Mouse (Mus musculus): ENCODE results near the gene Tubgcp6. TPM values are rescaled to one million over a fixed set of nuclear protein-coding genes. Genes with fewer than 3 reads are reported as not detected.

The Tubgcp6 gene
- polyA plus RNA-seq, 1 experiment from 2014 or later = 22.1 TPM

GRCm38 (mm10) chr15:89097450-89097849 is 25.5 kb downstream of the Tubgcp6 start:
- no peak overlapping the region for H3K4me3 ChIP-seq (replicated peaks; ENCODE audit: low read length)
- H3K27ac ChIP-seq (ENCODE audit: low read length) = no peak overlapping the region
- no peaks in the 10 kb centered on the region for H3K4me1 ChIP-seq (replicated peaks; ENCODE audit: control insufficient read depth, insufficient read depth, low read length)
- H3K9me3 ChIP-seq (ENCODE audit: control insufficient read depth, low read length) = no peaks in the 10 kb centered on the region
- H3K27me3 ChIP-seq (replicated peaks; ENCODE audit: control insufficient read depth, insufficient read depth, low read length) = no peaks in the 10 kb centered on the region
- no peak overlapping the region for H3K9ac ChIP-seq (replicated peaks; ENCODE audit: low read depth, low read length)
- H3K4me2 ChIP-seq (ENCODE audit: low read length) = no peak overlapping the region
- H3K36me3 ChIP-seq (ENCODE audit: control insufficient read depth, insufficient read depth) = peaks cover 50% of the 10 kb centered on the region
- no peak for ATAC-seq
- 80% methylated on average over 5 of the region's 5 CpGs for WGBS

GRCm38 (mm10) chr15:89092181-89092580 is 30.7 kb downstream of the Tubgcp6 start:
- Histone ChIP-seq H3K9me3 (ENCODE audit: control insufficient read depth, low read length) (no peaks in the 10 kb centered on the region), H3K36me3 (ENCODE audit: control insufficient read depth, insufficient read depth) (peaks cover 31% of the 10 kb centered on the region), H3K4me3 (replicated peaks; ENCODE audit: low read length) (no peak overlapping the region), H3K4me2 (ENCODE audit: low read length) (no peak overlapping the region), H3K4me1 (replicated peaks; ENCODE audit: control insufficient read depth, insufficient read depth, low read length) (peaks cover 18% of the 10 kb centered on the region), H3K27ac (ENCODE audit: low read length) (no peak overlapping the region), H3K9ac (replicated peaks; ENCODE audit: low read depth, low read length) (no peak overlapping the region), H3K27me3 (replicated peaks; ENCODE audit: control insufficient read depth, insufficient read depth, low read length) (no peaks in the 10 kb centered on the region)
- no peak for ATAC-seq
- WGBS = 74% methylated on average over 5 of the region's 5 CpGs

- H3K27me3 ChIP-seq (replicated peaks; ENCODE audit: control insufficient read depth, insufficient read depth, low read length) = no peaks in the 10 kb centered on the region
- ATAC-seq = no peak
- WGBS = 88% methylated on average over 4 of the region's 4 CpGs
- H3K4me3 ChIP-seq (replicated peaks; ENCODE audit: low read length) = no peak overlapping the region
- H3K4me2 ChIP-seq (ENCODE audit: low read length) = no peak overlapping the region
- no peaks in the 10 kb centered on the region for H3K9me3 ChIP-seq (ENCODE audit: control insufficient read depth, low read length)
- no peak overlapping the region for H3K9ac ChIP-seq (replicated peaks; ENCODE audit: low read depth, low read length)
- H3K27ac ChIP-seq (ENCODE audit: low read length) = no peak overlapping the region
- H3K36me3 ChIP-seq (ENCODE audit: control insufficient read depth, insufficient read depth) = peaks cover 37% of the 10 kb centered on the region
- H3K4me1 ChIP-seq (replicated peaks; ENCODE audit: control insufficient read depth, insufficient read depth, low read length) = peaks cover 18% of the 10 kb centered on the region
Measured at GRCm38 (mm10) chr15:89090662-89091061, 32.2 kb downstream of the Tubgcp6 start.

- Histone ChIP-seq H3K4me3 (replicated peaks; ENCODE audit: low read length) (peak overlapping the region; percentile 89), H3K27me3 (replicated peaks; ENCODE audit: control insufficient read depth, insufficient read depth, low read length) (no peaks in the 10 kb centered on the region), H3K4me2 (ENCODE audit: low read length) (peak overlapping the region; percentile 97), H3K4me1 (replicated peaks; ENCODE audit: control insufficient read depth, insufficient read depth, low read length) (peaks cover 18% of the 10 kb centered on the region), H3K27ac (ENCODE audit: low read length) (peak overlapping the region; percentile 61), H3K9me3 (ENCODE audit: control insufficient read depth, low read length) (no peaks in the 10 kb centered on the region), H3K36me3 (ENCODE audit: control insufficient read depth, insufficient read depth) (peaks cover 31% of the 10 kb centered on the region), H3K9ac (replicated peaks; ENCODE audit: low read depth, low read length) (peak overlapping the region; percentile 93)
- peak; percentile 61 for ATAC-seq
- WGBS = 2% methylated on average over 67 of the region's 68 CpGs
Measured at GRCm38 (mm10) chr15:89089248-89090051, 33.5 kb downstream of the Tubgcp6 start.

- H3K4me3 ChIP-seq (replicated peaks; ENCODE audit: low read length) = peak within 1 kb of the TSS; percentile 89
- peaks cover 18% of the 10 kb centered on the region for H3K4me1 ChIP-seq (replicated peaks; ENCODE audit: control insufficient read depth, insufficient read depth, low read length)
- 2% methylated on average over 37 of the region's 38 CpGs for WGBS
- no peaks in the 10 kb centered on the region for H3K9me3 ChIP-seq (ENCODE audit: control insufficient read depth, low read length)
- H3K9ac ChIP-seq (replicated peaks; ENCODE audit: low read depth, low read length) = peak within 1 kb of the TSS; percentile 93
- no peaks in the 10 kb centered on the region for H3K27me3 ChIP-seq (replicated peaks; ENCODE audit: control insufficient read depth, insufficient read depth, low read length)
- ATAC-seq = peak; percentile 93
- H3K4me2 ChIP-seq (ENCODE audit: low read length) = peak within 1 kb of the TSS; percentile 97
- H3K27ac ChIP-seq (ENCODE audit: low read length) = peak within 1 kb of the TSS; percentile 61
- peaks cover 24% of the 10 kb centered on the region for H3K36me3 ChIP-seq (ENCODE audit: control insufficient read depth, insufficient read depth)
Measured at GRCm38 (mm10) chr15:89088607-89089247, 34.2 kb downstream of the Tubgcp6 start, which contains the start of gene Selenoo. Selenoo (plus strand) TSS chr15:89089084.

- no peak for ATAC-seq
- WGBS = 89% methylated on average over 2 of the region's 2 CpGs
- Histone ChIP-seq H3K9ac (replicated peaks; ENCODE audit: low read depth, low read length) (no peak overlapping the region), H3K4me1 (replicated peaks; ENCODE audit: control insufficient read depth, insufficient read depth, low read length) (peaks cover 10% of the 10 kb centered on the region), H3K9me3 (ENCODE audit: control insufficient read depth, low read length) (no peaks in the 10 kb centered on the region), H3K4me2 (ENCODE audit: low read length) (no peak overlapping the region), H3K36me3 (ENCODE audit: control insufficient read depth, insufficient read depth) (peaks cover 17% of the 10 kb centered on the region), H3K27ac (ENCODE audit: low read length) (no peak overlapping the region), H3K27me3 (replicated peaks; ENCODE audit: control insufficient read depth, insufficient read depth, low read length) (no peaks in the 10 kb centered on the region), H3K4me3 (replicated peaks; ENCODE audit: low read length) (no peak overlapping the region)
Measured at GRCm38 (mm10) chr15:89084826-89085225, 38.1 kb downstream of the Tubgcp6 start.

GRCm38 (mm10) chr15:89083906-89084305 is 39.0 kb downstream of the Tubgcp6 start:
- Histone ChIP-seq H3K4me3 (replicated peaks; ENCODE audit: low read length) (no peak overlapping the region), H3K27me3 (replicated peaks; ENCODE audit: control insufficient read depth, insufficient read depth, low read length) (no peaks in the 10 kb centered on the region), H3K4me1 (replicated peaks; ENCODE audit: control insufficient read depth, insufficient read depth, low read length) (peaks cover 8% of the 10 kb centered on the region), H3K4me2 (ENCODE audit: low read length) (no peak overlapping the region), H3K27ac (ENCODE audit: low read length) (no peak overlapping the region), H3K9me3 (ENCODE audit: control insufficient read depth, low read length) (no peaks in the 10 kb centered on the region), H3K9ac (replicated peaks; ENCODE audit: low read depth, low read length) (no peak overlapping the region), H3K36me3 (ENCODE audit: control insufficient read depth, insufficient read depth) (peaks cover 17% of the 10 kb centered on the region)
- no peak for ATAC-seq
- 88% methylated on average over 1 of the region's 1 CpGs for whole genome bisulfite sequencing

GRCm38 (mm10) chr15:89078208-89078836 is 44.6 kb downstream of the Tubgcp6 start:
- H3K4me1 ChIP-seq (replicated peaks; ENCODE audit: control insufficient read depth, insufficient read depth, low read length) = peaks cover 32% of the 10 kb centered on the region
- no peak overlapping the region for H3K27ac ChIP-seq (ENCODE audit: low read length)
- no peak overlapping the region for H3K4me3 ChIP-seq (replicated peaks; ENCODE audit: low read length)
- WGBS = 77% methylated on average over 9 of the region's 9 CpGs
- no peak overlapping the region for H3K4me2 ChIP-seq (ENCODE audit: low read length)
- no peak for ATAC-seq
- no peak overlapping the region for H3K9ac ChIP-seq (replicated peaks; ENCODE audit: low read depth, low read length)
- no peaks in the 10 kb centered on the region; the same call in none of the 2 replicates for H3K36me3 ChIP-seq (ENCODE audit: control insufficient read depth, insufficient read depth)
- H3K9me3 ChIP-seq (ENCODE audit: control insufficient read depth, low read length) = no peaks in the 10 kb centered on the region
- H3K27me3 ChIP-seq (replicated peaks; ENCODE audit: control insufficient read depth, insufficient read depth, low read length) = no peaks in the 10 kb centered on the region

- Histone ChIP-seq H3K4me2 (ENCODE audit: low read length) (peak overlapping the region; percentile 91), H3K4me3 (replicated peaks; ENCODE audit: low read length) (peak overlapping the region; percentile 84), H3K36me3 (ENCODE audit: control insufficient read depth, insufficient read depth) (no peaks in the 10 kb centered on the region; the same call in 1 of the 2 replicates), H3K27ac (ENCODE audit: low read length) (peak overlapping the region; percentile 65), H3K27me3 (replicated peaks; ENCODE audit: control insufficient read depth, insufficient read depth, low read length) (no peaks in the 10 kb centered on the region), H3K9ac (replicated peaks; ENCODE audit: low read depth, low read length) (peak overlapping the region; percentile 91), H3K4me1 (replicated peaks; ENCODE audit: control insufficient read depth, insufficient read depth, low read length) (peaks cover 32% of the 10 kb centered on the region), H3K9me3 (ENCODE audit: control insufficient read depth, low read length) (no peaks in the 10 kb centered on the region)
- WGBS = under 1% methylated on average over 31 of the region's 39 CpGs
- no peak for ATAC-seq
Measured at GRCm38 (mm10) chr15:89076156-89076731, 46.7 kb downstream of the Tubgcp6 start.

Data from forebrain, embryonic 16.5 days (tissue).